Mouse (Mus musculus): ENCODE results near the gene Itga4. TPM values are rescaled to one million over a fixed set of nuclear protein-coding genes. Genes with fewer than 3 reads are reported as not detected.

Itga4 gene
- polyA plus RNA-seq, 1 experiment from 2014 or later, result 35.5 TPM

DNA sequence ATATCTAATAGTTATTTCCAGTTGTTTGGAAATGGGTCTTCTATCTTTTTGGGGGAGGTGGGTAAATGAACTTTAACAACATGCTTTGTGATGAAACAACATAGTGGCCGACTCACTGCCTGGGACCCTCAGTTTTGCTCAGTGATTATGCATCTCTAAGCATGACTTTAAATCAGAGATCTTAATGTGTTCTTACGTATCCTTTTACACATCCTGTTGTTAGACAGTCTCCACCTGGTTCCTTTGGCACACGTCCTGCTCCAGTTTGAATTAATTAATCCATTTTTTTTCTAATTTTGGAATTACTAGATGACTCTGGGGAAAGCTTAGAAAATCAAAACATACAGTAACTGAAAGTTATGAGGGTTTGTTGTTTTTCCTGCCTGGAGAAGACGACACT lies 57.3 kb downstream of the Itga4 start:
- Histone ChIP-seq H3K4me3 (ENCODE audit: low read depth, low read length) (no peak overlapping the region), H3K27ac (ENCODE audit: low read depth, low read length) (no peak overlapping the region), H3K9ac (ENCODE audit: low read depth, low read length) (no peak overlapping the region), H3K4me1 (replicated peaks; ENCODE audit: control insufficient read depth, insufficient read depth, low read length) (no peaks in the 10 kb centered on the region), H3K4me2 (no peak overlapping the region), H3K27me3 (replicated peaks; ENCODE audit: control insufficient read depth, insufficient read depth, low read length) (no peaks in the 10 kb centered on the region), H3K9me3 (ENCODE audit: control insufficient read depth, low read length) (no peaks in the 10 kb centered on the region), H3K36me3 (ENCODE audit: control insufficient read depth, insufficient read depth, low read length) (peaks cover 14% of the 10 kb centered on the region)
- no peak for DNase-seq (ENCODE audit: low spot score)
- ATAC-seq (replicated peaks; ENCODE audit: low FRiP score), result no peak
- 82% methylated on average over 4 of the region's 4 CpGs for WGBS

DNA sequence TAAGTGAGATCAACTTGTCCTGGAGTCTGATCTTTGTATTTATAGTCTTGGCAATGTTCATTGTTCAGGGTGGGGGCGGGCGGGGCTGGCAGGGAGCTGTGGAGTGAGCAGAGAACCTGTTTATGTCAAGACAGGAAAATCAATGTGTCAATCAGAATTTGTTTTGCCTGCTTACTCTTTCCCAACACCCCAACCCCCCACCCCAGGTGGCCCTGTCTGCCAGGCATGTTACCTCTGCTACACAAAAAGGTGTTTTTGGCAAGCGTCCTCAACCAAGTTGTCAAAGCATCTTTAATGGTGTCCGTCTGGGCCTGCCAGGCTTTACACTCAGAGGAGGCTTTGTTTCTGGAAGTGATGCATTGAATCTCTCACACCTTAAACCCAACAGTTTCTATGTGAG lies 59.9 kb downstream of the Itga4 start:
- H3K36me3 ChIP-seq (ENCODE audit: control insufficient read depth, insufficient read depth, low read length), result peaks cover 11% of the 10 kb centered on the region
- no peak overlapping the region for H3K9ac ChIP-seq (ENCODE audit: low read depth, low read length)
- H3K27me3 ChIP-seq (replicated peaks; ENCODE audit: control insufficient read depth, insufficient read depth, low read length), result no peaks in the 10 kb centered on the region
- ATAC-seq (replicated peaks; ENCODE audit: low FRiP score) (no peak), DNase-seq (ENCODE audit: low spot score) (no peak)
- H3K27ac ChIP-seq (ENCODE audit: low read depth, low read length), result no peak overlapping the region
- no peaks in the 10 kb centered on the region for H3K4me1 ChIP-seq (replicated peaks; ENCODE audit: control insufficient read depth, insufficient read depth, low read length)
- H3K9me3 ChIP-seq (ENCODE audit: control insufficient read depth, low read length), result no peaks in the 10 kb centered on the region
- H3K4me3 ChIP-seq (ENCODE audit: low read depth, low read length), result no peak overlapping the region
- 86% methylated on average over 4 of the region's 4 CpGs for WGBS
- no peak overlapping the region for H3K4me2 ChIP-seq

DNA sequence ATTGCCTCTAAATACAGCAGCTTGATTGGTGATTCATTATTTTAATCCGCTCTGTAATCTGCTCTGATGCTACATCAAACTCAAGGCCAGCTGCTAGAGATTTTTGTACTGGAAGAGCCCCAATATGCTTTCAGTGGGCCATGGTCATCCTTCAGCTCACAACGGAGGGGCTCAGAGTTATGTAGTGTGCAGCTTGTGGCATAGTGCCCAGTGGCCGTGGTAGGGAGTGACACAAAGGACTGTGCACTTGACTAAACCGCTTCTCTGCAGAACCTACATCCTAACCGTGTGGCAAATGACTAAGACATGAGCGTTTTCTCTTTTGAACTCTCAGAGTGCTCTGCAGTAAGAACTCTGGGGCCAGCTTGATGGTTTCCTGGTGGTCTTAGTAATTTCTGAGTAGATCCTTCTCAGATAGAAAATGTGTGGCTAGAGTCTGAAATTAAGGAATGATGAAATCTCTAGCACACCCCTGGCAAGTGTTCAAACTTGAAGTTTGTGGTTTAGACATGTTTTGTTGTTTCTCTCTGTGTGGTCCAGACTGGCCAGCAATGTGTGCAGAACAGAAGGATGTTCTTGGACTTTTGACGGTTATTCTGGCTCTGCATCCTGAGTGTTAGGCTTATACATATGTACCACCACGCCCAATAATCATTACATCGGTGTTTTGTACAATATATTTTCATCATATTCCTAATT lies 61.1 kb downstream of the Itga4 start:
- 90% methylated on average over 9 of the region's 9 CpGs for WGBS
- H3K27ac ChIP-seq (ENCODE audit: low read depth, low read length), result no peak overlapping the region
- DNase-seq (ENCODE audit: low spot score) (no peak), ATAC-seq (replicated peaks; ENCODE audit: low FRiP score) (no peak)
- no peak overlapping the region for H3K9ac ChIP-seq (ENCODE audit: low read depth, low read length)
- no peaks in the 10 kb centered on the region for H3K4me1 ChIP-seq (replicated peaks; ENCODE audit: control insufficient read depth, insufficient read depth, low read length)
- H3K27me3 ChIP-seq (replicated peaks; ENCODE audit: control insufficient read depth, insufficient read depth, low read length), result no peaks in the 10 kb centered on the region
- peaks cover 9% of the 10 kb centered on the region for H3K36me3 ChIP-seq (ENCODE audit: control insufficient read depth, insufficient read depth, low read length)
- no peak overlapping the region for H3K4me2 ChIP-seq
- H3K9me3 ChIP-seq (ENCODE audit: control insufficient read depth, low read length), result no peaks in the 10 kb centered on the region
- no peak overlapping the region for H3K4me3 ChIP-seq (ENCODE audit: low read depth, low read length)

DNA sequence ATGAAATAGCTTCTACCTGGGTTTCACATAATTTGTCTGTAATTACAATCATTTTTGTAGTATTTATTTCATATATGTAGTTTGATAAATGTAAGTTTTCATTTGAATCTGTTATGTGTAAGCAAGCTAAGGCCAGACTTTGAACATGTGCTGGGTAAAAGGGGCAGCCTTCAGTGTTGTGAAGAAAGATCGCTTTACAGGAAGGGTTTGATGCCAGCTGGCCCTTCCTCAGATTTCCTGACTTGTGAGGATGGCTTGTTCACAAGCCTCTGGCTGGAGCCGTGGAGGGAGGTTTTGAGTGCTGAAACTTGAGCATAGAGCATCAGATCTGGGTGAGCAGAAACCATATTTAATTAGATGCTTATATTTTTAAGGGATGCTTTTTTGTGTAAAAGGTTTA lies 72.9 kb downstream of the Itga4 start:
- H3K9ac ChIP-seq (ENCODE audit: low read depth, low read length), result no peak overlapping the region
- H3K36me3 ChIP-seq (ENCODE audit: control insufficient read depth, insufficient read depth, low read length), result no peaks in the 10 kb centered on the region; the same call in 1 of the 2 replicates
- H3K9me3 ChIP-seq (ENCODE audit: control insufficient read depth, low read length), result no peaks in the 10 kb centered on the region
- H3K4me2 ChIP-seq, result no peak overlapping the region
- 77% methylated on average over 2 of the region's 2 CpGs for WGBS
- H3K27ac ChIP-seq (ENCODE audit: low read depth, low read length), result no peak overlapping the region
- no peaks in the 10 kb centered on the region for H3K4me1 ChIP-seq (replicated peaks; ENCODE audit: control insufficient read depth, insufficient read depth, low read length)
- ATAC-seq (replicated peaks; ENCODE audit: low FRiP score) (no peak), DNase-seq (ENCODE audit: low spot score) (no peak)
- no peaks in the 10 kb centered on the region for H3K27me3 ChIP-seq (replicated peaks; ENCODE audit: control insufficient read depth, insufficient read depth, low read length)
- H3K4me3 ChIP-seq (ENCODE audit: low read depth, low read length), result no peak overlapping the region

DNA sequence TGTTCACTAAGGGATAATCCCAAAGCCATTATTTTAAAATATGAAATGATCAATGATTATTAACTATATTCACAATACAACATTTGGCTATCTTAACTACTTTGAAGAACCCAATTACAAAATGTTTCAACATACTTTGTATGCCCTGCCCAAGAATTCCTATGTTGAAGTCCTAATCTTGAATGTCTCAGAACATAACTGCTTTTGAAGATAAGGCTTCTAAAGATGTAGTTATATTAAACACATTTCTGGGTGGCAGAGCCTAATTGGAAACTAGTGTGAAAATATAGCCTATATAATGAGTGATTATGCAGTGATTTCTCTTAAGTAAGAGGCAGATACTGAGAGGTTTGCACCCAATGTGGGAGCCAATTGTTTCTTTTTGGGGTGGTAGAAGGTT lies 79.4 kb downstream of the Itga4 start:
- H3K9ac ChIP-seq (ENCODE audit: low read depth, low read length), result no peak overlapping the region
- ATAC-seq (replicated peaks; ENCODE audit: low FRiP score) (no peak), DNase-seq (ENCODE audit: low spot score) (no peak)

DNA sequence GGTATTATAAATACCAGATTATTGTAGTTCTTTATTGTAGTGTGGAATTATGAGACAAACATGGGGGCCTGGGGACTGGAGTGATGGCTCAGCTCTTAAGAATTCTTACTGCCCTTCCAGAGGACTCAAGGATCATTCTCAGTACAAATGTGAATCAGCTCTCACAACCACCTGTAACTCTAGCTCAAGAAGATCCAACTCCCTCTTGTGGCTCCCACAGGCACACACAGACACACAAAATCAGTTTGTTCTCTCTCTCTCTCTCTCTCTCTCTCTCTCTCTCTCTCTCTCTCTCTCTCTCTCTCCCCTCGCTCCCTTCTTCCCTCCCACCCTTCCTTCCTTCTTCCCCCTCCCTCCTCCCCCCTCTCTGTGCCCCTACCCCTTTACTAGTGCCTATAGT lies 80.9 kb downstream of the Itga4 start:
- no peak for ATAC-seq (replicated peaks; ENCODE audit: low FRiP score)
- Histone ChIP-seq H3K9ac (ENCODE audit: low read depth, low read length) (no peak overlapping the region), H3K36me3 (ENCODE audit: control insufficient read depth, insufficient read depth, low read length) (no peaks in the 10 kb centered on the region), H3K27me3 (replicated peaks; ENCODE audit: control insufficient read depth, insufficient read depth, low read length) (no peaks in the 10 kb centered on the region), H3K4me1 (replicated peaks; ENCODE audit: control insufficient read depth, insufficient read depth, low read length) (no peaks in the 10 kb centered on the region), H3K27ac (ENCODE audit: low read depth, low read length) (no peak overlapping the region), H3K4me2 (no peak overlapping the region), H3K9me3 (ENCODE audit: control insufficient read depth, low read length) (no peaks in the 10 kb centered on the region), H3K4me3 (ENCODE audit: low read depth, low read length) (no peak overlapping the region)
- 69% methylated on average over 1 of the region's 1 CpGs for WGBS
- no peak for DNase-seq (ENCODE audit: low spot score)

More for the DNA sequence above, 79.4 kb downstream of the Itga4 start:
- no peaks in the 10 kb centered on the region for H3K27me3 ChIP-seq (replicated peaks; ENCODE audit: control insufficient read depth, insufficient read depth, low read length)
- no peaks in the 10 kb centered on the region for H3K9me3 ChIP-seq (ENCODE audit: control insufficient read depth, low read length)
- H3K36me3 ChIP-seq (ENCODE audit: control insufficient read depth, insufficient read depth, low read length), result no peaks in the 10 kb centered on the region
- no peak overlapping the region for H3K4me3 ChIP-seq (ENCODE audit: low read depth, low read length)
- H3K4me1 ChIP-seq (replicated peaks; ENCODE audit: control insufficient read depth, insufficient read depth, low read length), result no peaks in the 10 kb centered on the region
- H3K27ac ChIP-seq (ENCODE audit: low read depth, low read length), result no peak overlapping the region
- no peak overlapping the region for H3K4me2 ChIP-seq

DNA sequence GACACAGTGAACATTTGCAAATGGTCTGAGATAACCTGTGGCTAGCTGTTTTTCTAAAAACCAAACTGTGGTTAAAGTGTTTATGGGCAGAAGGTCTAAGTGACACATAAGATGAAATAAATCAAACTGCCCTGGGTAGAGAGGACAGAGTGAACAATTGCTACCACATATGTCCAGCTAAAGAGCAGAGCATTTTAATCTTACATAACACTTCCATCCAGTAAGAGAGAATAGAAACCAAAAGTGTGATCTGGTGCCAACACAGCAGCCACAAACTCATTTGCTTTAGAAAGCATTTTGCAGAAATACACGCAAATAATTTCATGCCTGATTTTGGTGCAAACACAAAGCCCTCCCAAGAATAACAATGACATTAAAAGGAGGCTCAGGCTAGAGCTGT lies 83.8 kb downstream of the Itga4 start:
- DNase-seq (ENCODE audit: low spot score) (no peak), ATAC-seq (replicated peaks; ENCODE audit: low FRiP score) (no peak)
- no peak overlapping the region for H3K4me2 ChIP-seq
- no peaks in the 10 kb centered on the region for H3K27me3 ChIP-seq (replicated peaks; ENCODE audit: control insufficient read depth, insufficient read depth, low read length)
- no peak overlapping the region for H3K9ac ChIP-seq (ENCODE audit: low read depth, low read length)
- no peak overlapping the region for H3K4me3 ChIP-seq (ENCODE audit: low read depth, low read length)
- no peaks in the 10 kb centered on the region for H3K4me1 ChIP-seq (replicated peaks; ENCODE audit: control insufficient read depth, insufficient read depth, low read length)
- H3K9me3 ChIP-seq (ENCODE audit: control insufficient read depth, low read length), result no peaks in the 10 kb centered on the region
- no peaks in the 10 kb centered on the region for H3K36me3 ChIP-seq (ENCODE audit: control insufficient read depth, insufficient read depth, low read length)
- H3K27ac ChIP-seq (ENCODE audit: low read depth, low read length), result no peak overlapping the region
- WGBS, result 86% methylated on average over 1 of the region's 1 CpGs

DNA sequence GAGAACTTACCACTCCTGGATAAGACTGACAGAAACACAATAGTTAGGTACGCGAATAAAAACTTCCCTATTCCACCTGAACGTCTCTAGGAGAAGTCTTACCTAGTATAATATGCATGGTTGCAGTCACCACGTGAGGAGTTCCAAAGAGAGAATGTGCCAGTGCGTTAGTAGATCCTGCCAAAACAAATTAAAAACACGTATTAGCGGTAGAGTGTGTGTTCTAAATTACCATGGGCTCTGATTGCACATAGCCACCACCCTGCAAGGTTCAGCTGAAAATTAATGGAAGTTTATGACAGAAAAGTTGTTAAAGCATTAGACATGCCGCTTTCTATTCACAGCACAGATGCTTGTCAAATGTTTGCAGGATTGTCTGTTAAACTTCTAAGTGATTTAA lies 87.9 kb downstream of the Itga4 start:
- Histone ChIP-seq H3K9me3 (ENCODE audit: control insufficient read depth, low read length) (no peaks in the 10 kb centered on the region), H3K27me3 (replicated peaks; ENCODE audit: control insufficient read depth, insufficient read depth, low read length) (no peaks in the 10 kb centered on the region), H3K36me3 (ENCODE audit: control insufficient read depth, insufficient read depth, low read length) (no peaks in the 10 kb centered on the region), H3K27ac (ENCODE audit: low read depth, low read length) (no peak overlapping the region), H3K9ac (ENCODE audit: low read depth, low read length) (no peak overlapping the region), H3K4me3 (ENCODE audit: low read depth, low read length) (no peak overlapping the region), H3K4me1 (replicated peaks; ENCODE audit: control insufficient read depth, insufficient read depth, low read length) (no peaks in the 10 kb centered on the region), H3K4me2 (no peak overlapping the region)
- DNase-seq (ENCODE audit: low spot score), result no peak
- ATAC-seq (replicated peaks; ENCODE audit: low FRiP score), result no peak
- WGBS, result 85% methylated on average over 8 of the region's 8 CpGs

DNA sequence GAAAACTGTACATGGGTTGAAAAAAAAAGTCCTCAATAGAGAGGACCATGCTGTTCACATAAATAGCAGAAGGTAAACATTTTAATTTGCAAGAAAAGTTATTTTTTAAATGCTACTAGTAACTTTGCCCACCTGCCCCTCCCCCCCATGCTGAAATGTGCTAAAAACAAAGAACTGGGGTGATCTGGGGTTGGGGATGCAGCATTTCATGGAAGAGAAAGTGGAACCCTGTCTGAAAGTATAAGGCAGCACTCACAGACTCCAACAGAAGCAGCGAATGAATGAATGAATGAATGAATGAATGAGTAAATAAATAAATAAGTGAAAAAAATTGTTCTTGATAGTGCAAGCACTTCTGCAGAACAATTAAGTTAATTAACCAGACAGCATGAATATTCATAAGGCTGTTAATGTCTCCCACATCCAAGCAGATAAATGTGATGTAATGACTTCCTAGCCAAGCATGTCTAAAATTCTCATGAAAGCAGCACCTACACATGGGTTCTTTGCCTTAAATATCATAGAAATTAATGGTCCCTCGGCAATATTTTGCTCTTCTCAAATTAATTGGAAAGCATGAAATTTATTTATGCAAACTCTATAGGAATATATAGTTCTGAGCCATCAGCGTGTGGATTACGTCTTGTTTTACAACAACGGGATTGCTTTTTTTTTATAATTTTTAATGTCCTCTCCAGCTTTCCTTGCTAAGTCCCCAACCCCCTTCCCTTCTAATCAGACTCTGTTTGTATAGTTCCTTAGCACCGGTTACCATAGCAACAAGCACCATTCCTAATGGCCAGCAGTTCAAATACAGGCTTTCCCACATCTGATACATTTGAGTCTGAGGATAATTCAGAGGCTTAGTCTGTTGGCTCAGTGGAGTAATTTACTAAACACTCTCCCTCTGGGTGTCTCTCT lies 96.2 kb downstream of the Itga4 start:
- DNase-seq (ENCODE audit: low spot score), result no peak
- Histone ChIP-seq H3K36me3 (ENCODE audit: control insufficient read depth, insufficient read depth, low read length) (no peaks in the 10 kb centered on the region), H3K27me3 (replicated peaks; ENCODE audit: control insufficient read depth, insufficient read depth, low read length) (no peaks in the 10 kb centered on the region), H3K4me1 (replicated peaks; ENCODE audit: control insufficient read depth, insufficient read depth, low read length) (no peaks in the 10 kb centered on the region), H3K9me3 (ENCODE audit: control insufficient read depth, low read length) (no peaks in the 10 kb centered on the region), H3K9ac (ENCODE audit: low read depth, low read length) (no peak overlapping the region), H3K4me3 (ENCODE audit: low read depth, low read length) (no peak overlapping the region), H3K27ac (ENCODE audit: low read depth, low read length) (no peak overlapping the region), H3K4me2 (no peak overlapping the region)
- ATAC-seq (replicated peaks; ENCODE audit: low FRiP score), result no peak
- 76% methylated on average over 6 of the region's 6 CpGs for WGBS

Measured in liver, embryonic 11.5 days (tissue).